Mouse (Mus musculus): Measurements from ENCODE around the gene Hs3st6.

GRCm38 (mm10) chr17:24796969-24797368 is 44.2 kb downstream of the Hs3st6 start:
- TF ChIP-seq CTCF (IDR thresholded peaks at IDR 0.05; ENCODE audit: extremely low read depth, insufficient read depth, low read length): no peak
- no peak for TF ChIP-seq POLR2A (IDR thresholded peaks at IDR 0.05; ENCODE audit: extremely low read depth, insufficient read depth, low read length)
